Comparison of ENCODE assay signal across 35 mouse cellular contexts in genomic region chr6:8028711-8029110, GRCm38 (mm10).
"Had no signal": no experiment of that assay in that cellular context is flagged by ENCODE, and none has a peak within 500 bp of the region (broad histone marks: within the 10 kb centered on the region; RNA-seq: fewer than 3 reads in every experiment).

No protein-coding gene starts in this region.

- H3K4me3 ChIP-seq: heart, embryonic 10.5 days; heart, embryonic 12.5 days; heart, embryonic 13.5 days; heart, embryonic 15.5 days; hindbrain, embryonic 10.5 days; hindbrain, embryonic 12.5 days; hindbrain, embryonic 13.5 days; hindbrain, embryonic 15.5 days; intestine, embryonic 15.5 days; kidney, embryonic 15.5 days; layer of hippocampus, adult 2 months had no signal

- H3K4me2 ChIP-seq: heart, embryonic 11.5 days; heart, embryonic 12.5 days; heart, embryonic 13.5 days; heart, embryonic 15.5 days; hindbrain, embryonic 12.5 days; hindbrain, embryonic 13.5 days; hindbrain, embryonic 14.5 days; hindbrain, embryonic 15.5 days; intestine, embryonic 15.5 days; kidney, embryonic 15.5 days had no signal

- ATAC-seq: hindbrain, embryonic 16.5 days; hindbrain, postnatal 0 days; inflammation-experienced regulatory T-cells, adult 6 months; intestine, embryonic 15.5 days; intestine, embryonic 16.5 days; intestine, postnatal 0 days had no signal

- H3K36me3 ChIP-seq: heart, embryonic 10.5 days; heart, embryonic 12.5 days; heart, embryonic 13.5 days; heart, embryonic 15.5 days; hindbrain, embryonic 10.5 days; hindbrain, embryonic 12.5 days; hindbrain, embryonic 13.5 days; hindbrain, embryonic 15.5 days; intestine, embryonic 15.5 days; kidney, embryonic 15.5 days had no signal

- H3K9ac ChIP-seq: heart, embryonic 12.5 days; heart, embryonic 13.5 days; heart, embryonic 15.5 days; hindbrain, embryonic 12.5 days; hindbrain, embryonic 13.5 days; hindbrain, embryonic 14.5 days; hindbrain, embryonic 15.5 days; intestine, embryonic 15.5 days; kidney, embryonic 15.5 days had no signal

- H3K27ac ChIP-seq: heart, embryonic 10.5 days; heart, embryonic 13.5 days; heart, embryonic 15.5 days; hindbrain, embryonic 10.5 days; hindbrain, embryonic 12.5 days; hindbrain, embryonic 13.5 days; hindbrain, embryonic 14.5 days; hindbrain, embryonic 15.5 days; hindbrain, postnatal 0 days; intestine, embryonic 15.5 days; kidney, embryonic 15.5 days; kidney, postnatal 0 days; layer of hippocampus, adult 2 months had no signal

- H3K27me3 ChIP-seq: heart, embryonic 12.5 days; heart, embryonic 13.5 days; heart, embryonic 15.5 days; hindbrain, embryonic 12.5 days; hindbrain, embryonic 13.5 days; hindbrain, embryonic 15.5 days; intestine, embryonic 15.5 days; kidney, embryonic 15.5 days had no signal

- H3K9me3 ChIP-seq: heart, embryonic 10.5 days; heart, embryonic 12.5 days; heart, embryonic 13.5 days; heart, embryonic 15.5 days; hindbrain, embryonic 10.5 days; hindbrain, embryonic 12.5 days; hindbrain, embryonic 13.5 days; hindbrain, embryonic 15.5 days; intestine, embryonic 15.5 days; kidney, embryonic 15.5 days had no signal

- DNase-seq: heart, postnatal 10 days; heart, postnatal 14 days; heart, postnatal 36 days; heart, postnatal 4 days; kidney, adult 11 months; kidney, adult 18-20 months; kidney, adult 2 months; kidney, adult 8-10 months; kidney, adult 9 months; kidney, postnatal 10 days; kidney, postnatal 14 days; kidney, postnatal 25 days; kidney, postnatal 36 days; kidney, postnatal 4 days; layer of hippocampus, adult 9-11 months; layer of hippocampus, postnatal 36 days had no signal

- H3K4me1 ChIP-seq: heart, embryonic 10.5 days; heart, embryonic 12.5 days; heart, embryonic 13.5 days; heart, embryonic 15.5 days; hindbrain, embryonic 10.5 days; hindbrain, embryonic 12.5 days; hindbrain, embryonic 13.5 days; hindbrain, embryonic 15.5 days; intestine, embryonic 15.5 days; kidney, embryonic 15.5 days had no signal
